Mouse (Mus musculus) hindbrain, embryonic 16.5 days (tissue): Measurements from ENCODE around the gene Mb. TPM values are rescaled to one million over a fixed set of nuclear protein-coding genes. Genes with fewer than 3 reads are reported as not detected.

Experiments
- ATAC-seq: fragments of 200-750 bp; cut with Nextera tagmentation; 2 replicates; pipeline ENCODE4 v1.8.0; 2017; ENCODE audit warnings: moderate TSS enrichment, moderate library complexity
- H3K27ac ChIP-seq: fragments of 300-500 bp; sonication (generic); 2 replicates; pipeline ENCODE4 v1.5.1; 2014; ENCODE audit warnings: low read depth, mild to moderate bottlenecking, control low read depth, low read length, moderate library complexity
- H3K27me3 ChIP-seq: fragments of 300-500 bp; sonication (generic); replicated peaks from 2 replicates; pipeline ENCODE4 v1.6.1; 2014; ENCODE audit warnings: low read length; ENCODE audit not compliant: control insufficient read depth, insufficient read depth
- H3K36me3 ChIP-seq: fragments of 300-500 bp; sonication (generic); 2 replicates; pipeline ENCODE4 v1.6.1; 2014; ENCODE audit warnings: mild to moderate bottlenecking, low read length, moderate library complexity, mixed read lengths; ENCODE audit not compliant: control insufficient read depth, insufficient read depth
- H3K4me1 ChIP-seq: fragments of 300-500 bp; sonication (generic); 2 replicates; pipeline ENCODE4 v1.6.1; 2014; ENCODE audit warnings: low read depth, low read length; ENCODE audit not compliant: control insufficient read depth, insufficient read depth
- H3K4me2 ChIP-seq: fragments of 300-500 bp; sonication (generic); 2 replicates; pipeline ENCODE4 v1.6.1; 2014; ENCODE audit warnings: mild to moderate bottlenecking, low read length, control low read depth, moderate library complexity
- H3K4me3 ChIP-seq: fragments of 300-500 bp; sonication (generic); 2 replicates; pipeline ENCODE4 v1.5.1; 2014; ENCODE audit warnings: mild to moderate bottlenecking, low read length, control low read depth, moderate library complexity
- H3K9ac ChIP-seq: fragments of 300-500 bp; sonication (generic); 2 replicates; pipeline ENCODE4 v1.6.1; 2014; ENCODE audit warnings: low read depth, mild to moderate bottlenecking, control low read depth, low read length, moderate library complexity
- H3K9me3 ChIP-seq: fragments of 300-500 bp; sonication (generic); 2 replicates; pipeline ENCODE4 v1.6.1; 2014; ENCODE audit warnings: mild to moderate bottlenecking, low read length, moderate library complexity; ENCODE audit not compliant: control insufficient read depth
- WGBS: fragments of 180-500 bp; shearing (Covaris S2); extraction: QIAGEN DNeasy Blood & Tissue Kit; methylation state at CpG from one replicate; pipeline ENCODE4 v1.1.7; 2014; 5-methylcytosine and 5-hydroxymethylcytosine counted together
- polyA plus RNA-seq: library from polyadenylated mRNA; unstranded; fragments of >200 nt; fragmentation: Nextera tagmentation; extraction: Ambion mirVana; gene quantifications from 2 replicates; pipeline ENCODE4 v1.2.1, GENCODE M21; 2015

The Mb gene
- polyA plus RNA-seq, 1 experiment from 2014 or later = 0.81 TPM

- Histone ChIP-seq H3K27me3 (no peaks in the 10 kb centered on the region), H3K27ac (peak overlapping the region; percentile 14; the same call in 1 of the 2 replicates), H3K4me3 (no peak overlapping the region), H3K9me3 (no peaks in the 10 kb centered on the region), H3K36me3 (peaks cover 42% of the 10 kb centered on the region), H3K9ac (no peak overlapping the region), H3K4me2 (no peak overlapping the region), H3K4me1 (peaks cover 5% of the 10 kb centered on the region; the same call in 1 of the 2 replicates)
- no peak for ATAC-seq
- 81% methylated on average over 5 of the region's 5 CpGs for whole genome bisulfite sequencing
These were observed 31.0 kb upstream of the Mb start for GRCm38 (mm10) chr15:77081454-77081853.

GRCm38 (mm10) chr15:77080684-77081254 is 30.3 kb upstream of the Mb start:
- Histone ChIP-seq H3K4me1 (peaks cover 5% of the 10 kb centered on the region; the same call in 1 of the 2 replicates), H3K4me3 (no peak overlapping the region), H3K9me3 (no peaks in the 10 kb centered on the region), H3K9ac (no peak overlapping the region), H3K4me2 (no peak overlapping the region), H3K27me3 (no peaks in the 10 kb centered on the region), H3K27ac (no peak overlapping the region), H3K36me3 (peaks cover 39% of the 10 kb centered on the region)
- 82% methylated on average over 14 of the region's 14 CpGs for WGBS
- ATAC-seq = no peak

GRCm38 (mm10) chr15:77079890-77080361 is 29.5 kb upstream of the Mb start:
- WGBS = 75% methylated on average over 11 of the region's 11 CpGs
- Histone ChIP-seq H3K36me3 (peaks cover 31% of the 10 kb centered on the region), H3K4me1 (peaks cover 5% of the 10 kb centered on the region; the same call in 1 of the 2 replicates), H3K27me3 (no peaks in the 10 kb centered on the region), H3K9me3 (no peaks in the 10 kb centered on the region), H3K27ac (no peak overlapping the region), H3K4me2 (no peak overlapping the region), H3K4me3 (no peak overlapping the region), H3K9ac (no peak overlapping the region)
- no peak; the same call in 1 of the 2 replicates for ATAC-seq

GRCm38 (mm10) chr15:77079256-77079822 is 28.9 kb upstream of the Mb start:
- Histone ChIP-seq H3K36me3 (peaks cover 31% of the 10 kb centered on the region), H3K4me2 (no peak overlapping the region), H3K27me3 (no peaks in the 10 kb centered on the region), H3K9ac (no peak overlapping the region), H3K27ac (no peak overlapping the region), H3K4me1 (peaks cover 5% of the 10 kb centered on the region; the same call in 1 of the 2 replicates), H3K4me3 (no peak overlapping the region), H3K9me3 (no peaks in the 10 kb centered on the region)
- 55% methylated on average over 14 of the region's 14 CpGs for WGBS
- no peak for ATAC-seq

- no peak for ATAC-seq
- Histone ChIP-seq H3K9ac (no peak overlapping the region), H3K9me3 (no peaks in the 10 kb centered on the region), H3K4me1 (peaks cover 5% of the 10 kb centered on the region; the same call in 1 of the 2 replicates), H3K4me2 (no peak overlapping the region), H3K27me3 (no peaks in the 10 kb centered on the region), H3K27ac (no peak overlapping the region), H3K4me3 (no peak overlapping the region), H3K36me3 (peaks cover 29% of the 10 kb centered on the region)
- 49% methylated on average over 3 of the region's 3 CpGs for WGBS
These were observed 28.3 kb upstream of the Mb start for GRCm38 (mm10) chr15:77078786-77079185.

- Histone ChIP-seq H3K27me3 (no peaks in the 10 kb centered on the region), H3K4me1 (peaks cover 5% of the 10 kb centered on the region; the same call in 1 of the 2 replicates), H3K27ac (no peak overlapping the region), H3K9ac (no peak overlapping the region), H3K9me3 (no peaks in the 10 kb centered on the region), H3K4me3 (no peak overlapping the region), H3K4me2 (no peak overlapping the region), H3K36me3 (peaks cover 23% of the 10 kb centered on the region)
- WGBS = 91% methylated on average over 9 of the region's 9 CpGs
- ATAC-seq = no peak
These were observed 27.4 kb upstream of the Mb start for GRCm38 (mm10) chr15:77077906-77078305.

- Histone ChIP-seq H3K27ac (no peak overlapping the region), H3K4me1 (peaks cover 10% of the 10 kb centered on the region), H3K4me2 (no peak overlapping the region), H3K36me3 (peaks cover 18% of the 10 kb centered on the region), H3K4me3 (no peak overlapping the region), H3K9me3 (no peaks in the 10 kb centered on the region), H3K27me3 (no peaks in the 10 kb centered on the region), H3K9ac (no peak overlapping the region)
- WGBS = 82% methylated on average over 3 of the region's 3 CpGs
- no peak for ATAC-seq
These were observed 26.1 kb upstream of the Mb start for GRCm38 (mm10) chr15:77076523-77076922.

GRCm38 (mm10) chr15:77072556-77073163 is 22.2 kb upstream of the Mb start:
- H3K4me3 ChIP-seq = no peak overlapping the region
- no peak for ATAC-seq
- 54% methylated on average over 4 of the region's 4 CpGs for WGBS

GRCm38 (mm10) chr15:77071501-77071900 is 21.0 kb upstream of the Mb start:
- H3K27me3 ChIP-seq = no peaks in the 10 kb centered on the region
- H3K4me2 ChIP-seq = peak overlapping the region; percentile 28
- no peaks in the 10 kb centered on the region for H3K9me3 ChIP-seq
- 16% methylated on average over 10 of the region's 10 CpGs for WGBS
- ATAC-seq = peak; percentile 63; the same call in 1 of the 2 replicates
- no peaks in the 10 kb centered on the region; the same call in 1 of the 2 replicates for H3K36me3 ChIP-seq
- H3K27ac ChIP-seq = no peak overlapping the region
- H3K4me1 ChIP-seq = peaks cover 12% of the 10 kb centered on the region
- no peak overlapping the region for H3K9ac ChIP-seq
- no peak overlapping the region for H3K4me3 ChIP-seq

More at GRCm38 (mm10) chr15:77072556-77073163, 22.2 kb upstream of the Mb start:
- Histone ChIP-seq H3K4me2 (no peak overlapping the region), H3K27me3 (no peaks in the 10 kb centered on the region), H3K9ac (no peak overlapping the region), H3K27ac (no peak overlapping the region), H3K9me3 (no peaks in the 10 kb centered on the region), H3K36me3 (peaks cover 10% of the 10 kb centered on the region), H3K4me1 (peaks cover 12% of the 10 kb centered on the region)
